19 mouse cellular contexts compared by ENCODE assay signal in the genomic region with DNA sequence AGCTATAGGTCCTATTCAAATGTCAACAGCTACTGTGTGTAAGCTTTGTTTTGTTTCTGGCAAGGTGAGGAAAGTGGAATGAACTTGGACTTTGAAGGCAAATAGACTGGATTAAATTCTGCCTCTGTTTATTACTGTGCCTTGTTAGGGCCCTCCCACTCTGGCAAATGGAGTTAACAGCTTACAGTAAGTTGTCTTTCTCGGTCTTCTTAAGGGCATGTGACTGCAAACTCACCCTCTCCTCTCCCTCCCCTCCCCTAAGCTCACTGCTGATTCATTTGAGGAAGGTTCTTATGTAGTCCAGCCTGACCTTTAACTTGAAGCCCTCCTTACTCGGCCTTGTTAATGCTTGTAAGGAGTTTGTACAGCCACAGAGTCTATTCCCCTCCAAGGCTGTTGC.
"Had no signal": no experiment of that assay in that cellular context is flagged by ENCODE, and none has a peak within 500 bp of the region (broad histone marks: within the 10 kb centered on the region; RNA-seq: fewer than 3 reads in every experiment).

No protein-coding gene starts in this region.

- H3K4me3 ChIP-seq: intestine, embryonic 15.5 days; left cerebral cortex, adult 2 months; liver, embryonic 13.5 days; midbrain, embryonic 10.5 days; neural tube, embryonic 13.5 days had no signal

- H3K9ac ChIP-seq: intestine, embryonic 15.5 days; liver, embryonic 13.5 days; lung, embryonic 14.5 days; neural tube, embryonic 13.5 days had no signal

- H3K27ac ChIP-seq: intestine, embryonic 15.5 days; kidney, postnatal 0 days; left cerebral cortex, adult 2 months; liver, embryonic 13.5 days; midbrain, embryonic 10.5 days; neural tube, embryonic 13.5 days had no signal

- H3K36me3 ChIP-seq: intestine, embryonic 15.5 days; liver, embryonic 13.5 days; midbrain, embryonic 10.5 days; neural tube, embryonic 13.5 days had no signal

- H3K4me2 ChIP-seq: intestine, embryonic 15.5 days; liver, embryonic 13.5 days; lung, embryonic 14.5 days; neural tube, embryonic 13.5 days had no signal

- H3K9me3 ChIP-seq: intestine, embryonic 15.5 days; liver, embryonic 13.5 days; midbrain, embryonic 10.5 days; neural tube, embryonic 13.5 days had no signal

- ATAC-seq: intestine, embryonic 15.5 days had no signal

- DNase-seq: kidney, adult 11 months; kidney, adult 9 months; kidney, postnatal 25 days; layer of hippocampus, postnatal 36 days; liver, embryonic 13.5 days; lung, embryonic 14.5 days; lung, postnatal 10 days; lung, postnatal 4 days; midbrain, embryonic 14.5 days; retina, postnatal 1 day; right cerebral cortex, postnatal 25 days; thymus, adult 2 months; thymus, postnatal 14 days; thymus, postnatal 4 days had no signal

- H3K27me3 ChIP-seq: intestine, embryonic 15.5 days; neural tube, embryonic 13.5 days had no signal
